13 mouse cellular contexts compared by ENCODE assay signal in genomic region chr13:57236917-57237316, GRCm38 (mm10).
"Had no signal": no experiment of that assay in that cellular context is flagged by ENCODE, and none has a peak within 500 bp of the region (broad histone marks: within the 10 kb centered on the region; RNA-seq: fewer than 3 reads in every experiment).

No protein-coding gene starts in this region.

- H3K36me3 ChIP-seq: limb, embryonic 10.5 days; liver, embryonic 15.5 days had no signal

- DNase-seq: kidney, adult 11 months; kidney, adult 9 months; kidney, postnatal 36 days; lung, adult 2 months; retina, postnatal 1 day; thymus, adult 18-20 months; thymus, postnatal 14 days had no signal

- H3K27ac ChIP-seq: kidney, postnatal 0 days; layer of hippocampus, adult 2 months; left cerebral cortex, adult 2 months; limb, embryonic 10.5 days; liver, embryonic 15.5 days had no signal

- H3K27me3 ChIP-seq: liver, embryonic 15.5 days had no signal

- H3K4me1 ChIP-seq: liver, embryonic 15.5 days had no signal

- H3K9ac ChIP-seq: liver, embryonic 15.5 days had no signal

- H3K9me3 ChIP-seq: limb, embryonic 10.5 days; liver, embryonic 15.5 days had no signal

- H3K4me3 ChIP-seq: layer of hippocampus, adult 2 months; left cerebral cortex, adult 2 months; limb, embryonic 10.5 days; liver, embryonic 15.5 days had no signal

- H3K4me2 ChIP-seq: liver, embryonic 11.5 days; liver, embryonic 15.5 days had no signal
